Mouse (Mus musculus): ENCODE results near the gene Nmrk2.
"Not testable (repeated sequence)": the region's sequence is repeated elsewhere in the genome, so short reads cannot be mapped to it uniquely, and the experiment has no call there.

The Nmrk2 gene

DNA sequence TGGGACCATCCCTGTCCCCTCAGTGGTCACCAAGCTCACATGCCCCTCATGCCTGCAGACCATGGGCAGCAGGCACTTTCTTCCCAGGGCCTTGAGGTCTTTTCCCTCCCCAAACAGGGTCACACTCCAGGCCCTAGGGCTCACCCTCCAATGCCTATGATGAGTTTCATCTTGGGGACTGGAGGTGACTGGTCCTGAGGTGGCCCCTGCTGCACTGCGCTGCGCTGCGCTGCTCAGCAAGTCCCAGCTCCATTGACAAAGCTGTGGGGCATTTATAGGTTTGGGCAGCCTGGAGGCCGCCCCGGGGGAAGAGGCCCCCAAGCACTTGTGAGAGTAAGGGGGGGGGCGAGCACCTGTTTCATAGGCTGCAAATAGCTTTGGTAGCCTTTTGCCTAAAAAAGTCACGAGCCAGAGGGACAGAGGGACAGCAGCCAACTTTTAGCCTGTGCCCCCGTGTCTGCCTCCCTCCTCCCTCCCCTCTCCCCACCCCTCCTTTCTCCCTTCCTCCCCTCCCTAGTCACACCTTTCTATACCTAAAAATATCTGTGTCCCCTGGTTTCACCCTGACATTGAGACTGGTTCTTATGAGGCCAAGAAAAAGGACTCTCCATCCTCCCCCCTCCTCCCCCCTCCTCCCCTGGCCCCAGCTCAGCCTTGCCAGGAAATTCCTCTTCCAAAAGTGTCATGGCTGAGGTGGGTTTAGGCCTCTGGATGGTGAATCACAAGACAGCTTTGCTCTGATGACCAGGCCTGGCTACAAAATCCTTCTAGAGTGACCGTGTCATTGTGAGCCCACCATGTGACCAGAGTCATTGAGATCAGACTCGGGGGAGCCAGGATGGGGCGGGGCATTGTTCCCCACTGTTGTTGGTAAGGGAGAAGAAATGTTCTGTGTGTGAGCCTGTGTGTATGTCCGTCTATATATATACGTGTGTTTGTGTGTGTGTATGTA lies at the start of gene Nmrk2:
TSS of gene Nmrk2 (minus strand) at position 245 of the 952 bp plus-strand sequence.
- DNase-seq = no peak

- DNase-seq = no peak
Observed at GRCm38 (mm10) chr10:81249442-81249841, 47.6 kb upstream of the Nmrk2 start.

- no peak for DNase-seq
Observed at GRCm38 (mm10) chr10:81247804-81248203, 46.0 kb upstream of the Nmrk2 start.

GRCm38 (mm10) chr10:81245166-81245565 lies 43.3 kb upstream of the Nmrk2 start:
- DNase-seq = no peak

GRCm38 (mm10) chr10:81244595-81244994 lies 42.7 kb upstream of the Nmrk2 start:
- DNase-seq = peak; percentile 94 to 96

DNA sequence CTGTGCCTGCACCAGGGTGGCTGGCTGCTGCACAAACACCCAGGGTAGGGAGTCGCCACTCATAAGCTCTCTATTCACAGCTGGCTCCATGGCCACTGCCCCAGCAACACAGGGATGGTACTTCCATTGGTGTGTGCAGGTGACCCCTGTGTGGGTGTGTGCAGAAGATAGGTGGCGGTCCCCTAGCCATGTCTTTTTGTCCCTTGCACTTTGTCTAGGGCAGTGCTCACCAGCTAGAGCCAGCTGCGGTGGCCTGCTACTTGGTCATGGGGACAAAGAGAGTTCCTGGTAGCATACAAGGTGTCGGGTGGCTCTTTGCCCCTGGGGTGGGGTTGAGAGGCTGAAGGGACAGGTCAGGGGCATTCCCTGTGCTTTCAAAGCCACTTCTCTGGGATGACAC lies 42.3 kb upstream of the Nmrk2 start:
- no peak for DNase-seq

- DNase-seq = no peak
Observed at GRCm38 (mm10) chr10:81242021-81242420, 40.2 kb upstream of the Nmrk2 start.

DNA sequence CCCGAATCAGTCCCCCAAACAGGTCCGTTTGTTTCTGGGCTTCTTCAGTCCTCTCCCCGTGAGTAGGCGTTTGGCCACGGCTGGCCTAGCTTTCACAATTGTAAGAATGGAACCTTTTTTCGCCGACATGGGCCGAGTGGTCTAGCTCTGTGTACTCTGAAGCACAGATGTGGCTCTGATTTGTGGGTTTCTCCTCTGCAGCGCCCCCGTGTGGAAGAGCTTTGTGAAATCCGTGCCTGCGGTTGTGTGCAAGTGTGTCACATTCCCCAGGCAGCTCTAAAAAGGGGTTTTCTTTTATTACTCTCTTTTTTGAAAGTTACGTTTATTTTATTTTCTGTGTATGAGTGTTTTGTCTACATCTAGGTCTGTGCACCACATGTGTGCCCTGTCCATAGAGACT lies 39.0 kb upstream of the Nmrk2 start:
- peak; percentile 66 to 79 for DNase-seq

DNA sequence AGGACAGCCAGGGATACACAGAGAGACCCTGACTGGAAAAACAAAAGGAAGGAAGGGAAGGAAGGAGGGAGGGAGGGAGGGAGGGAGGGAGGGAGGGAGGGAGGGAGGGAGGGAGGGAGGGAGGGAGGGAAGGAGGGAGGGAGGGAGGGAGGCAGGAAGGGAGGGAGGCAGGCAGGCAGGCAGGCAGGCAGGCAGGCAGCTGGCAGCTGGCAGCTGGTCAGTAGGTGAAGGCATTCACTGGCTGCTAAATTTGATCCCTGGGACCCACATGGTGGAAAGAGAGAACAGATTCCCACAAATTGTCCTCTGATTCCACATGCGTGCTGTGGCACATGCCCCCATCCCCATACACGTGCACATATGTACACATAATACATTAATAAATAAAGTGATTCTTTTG lies 36.8 kb upstream of the Nmrk2 start:
- DNase-seq = peak in 1 of 2 experiments; percentile 26

GRCm38 (mm10) chr10:81236471-81237268 lies 34.8 kb upstream of the Nmrk2 start:
- no peak for DNase-seq

- DNase-seq = no peak
Observed at GRCm38 (mm10) chr10:81234206-81234605, 32.4 kb upstream of the Nmrk2 start.

DNA sequence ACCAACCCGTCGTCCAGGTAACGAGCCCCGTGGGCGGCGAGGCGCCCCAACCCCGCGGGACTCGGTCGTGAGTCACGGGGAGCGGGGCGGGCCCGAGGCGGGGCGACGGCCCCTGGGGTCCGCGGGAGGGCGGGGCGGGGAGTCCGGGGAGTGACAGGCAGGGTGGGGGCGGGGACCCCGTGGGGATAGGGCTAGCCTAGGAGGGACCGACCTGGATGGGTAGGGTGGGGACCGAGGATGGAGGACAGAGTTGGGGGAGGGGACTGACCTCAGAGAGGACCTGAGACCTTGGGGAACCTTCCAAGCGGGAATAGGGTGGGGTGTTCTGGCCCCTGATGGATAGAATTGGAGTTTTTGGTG lies 31.4 kb upstream of the Nmrk2 start:
- DNase-seq = no peak

- peak; percentile 97 to 98 for DNase-seq
Observed at GRCm38 (mm10) chr10:81232580-81233225, 30.9 kb upstream of the Nmrk2 start, which contains the start of gene Zfr2. Zfr2 (plus strand) TSS chr10:81233155.

DNA sequence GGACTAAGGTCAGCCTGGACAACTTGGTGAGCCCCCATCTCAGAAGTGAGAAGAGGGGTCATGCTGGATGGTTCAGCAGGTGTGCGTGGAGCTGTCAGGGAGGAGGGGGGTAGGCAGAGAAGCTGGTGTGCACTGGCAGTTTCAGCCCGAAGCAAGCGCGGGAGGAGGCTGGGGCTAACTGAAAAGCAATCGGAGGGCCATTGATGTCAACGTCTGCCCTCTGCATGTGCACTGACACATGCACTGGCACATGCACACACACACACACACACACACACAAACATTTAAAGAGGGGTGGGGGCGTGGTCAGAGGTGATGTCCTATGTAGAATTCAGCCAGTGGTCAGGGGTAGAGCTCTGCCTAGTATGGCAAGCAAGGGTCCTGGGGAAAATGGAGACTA lies 29.6 kb upstream of the Nmrk2 start:
- no peak for DNase-seq

DNA sequence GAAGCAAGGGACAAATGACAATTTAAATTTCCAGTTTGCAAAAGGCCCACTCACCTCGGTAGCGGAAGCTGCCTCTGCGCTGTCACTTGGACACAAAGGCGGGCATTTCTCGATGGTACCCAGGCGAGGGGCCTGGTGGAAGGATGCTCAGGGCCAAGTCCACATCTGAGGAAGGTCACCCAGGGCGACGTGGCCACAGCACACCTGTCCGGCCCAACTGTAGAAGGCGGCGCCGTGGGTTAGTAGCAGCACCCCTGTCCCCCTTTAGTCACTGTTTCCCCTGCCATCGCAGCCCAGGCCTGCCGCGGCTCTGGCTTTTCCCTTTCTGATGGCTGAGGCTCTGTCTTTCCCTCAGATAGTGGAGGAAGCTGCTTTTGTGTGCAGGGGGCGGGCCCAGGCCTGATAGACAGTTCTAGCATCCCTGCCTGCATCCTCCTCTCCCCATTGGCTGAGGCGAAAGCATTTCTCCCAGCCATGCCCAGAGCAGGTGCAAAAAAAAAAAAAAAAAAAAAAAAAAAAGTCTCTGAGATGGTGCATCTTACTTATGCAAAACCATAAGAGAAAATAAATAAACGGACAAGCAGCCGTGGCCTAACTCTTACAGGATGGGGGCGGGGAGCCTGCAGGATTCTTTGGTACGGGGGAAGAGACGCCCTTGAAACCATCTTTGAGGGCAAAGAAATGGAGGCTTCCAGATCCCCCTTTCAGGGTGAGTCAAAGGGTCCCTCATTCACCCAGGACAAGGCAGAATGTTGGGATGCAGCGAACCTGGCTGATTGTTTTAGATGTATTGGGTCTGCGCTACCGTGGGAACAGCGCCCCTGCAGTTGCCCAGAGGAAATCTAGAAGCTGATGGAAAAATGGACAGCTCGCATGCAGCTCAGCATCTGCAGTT lies 28.8 kb upstream of the Nmrk2 start, which contains the start of gene Atcay:
TSS of gene Atcay (minus strand) at position 396 of the 895 bp plus-strand sequence.
- DNase-seq = peak; percentile 87 to 88

DNA sequence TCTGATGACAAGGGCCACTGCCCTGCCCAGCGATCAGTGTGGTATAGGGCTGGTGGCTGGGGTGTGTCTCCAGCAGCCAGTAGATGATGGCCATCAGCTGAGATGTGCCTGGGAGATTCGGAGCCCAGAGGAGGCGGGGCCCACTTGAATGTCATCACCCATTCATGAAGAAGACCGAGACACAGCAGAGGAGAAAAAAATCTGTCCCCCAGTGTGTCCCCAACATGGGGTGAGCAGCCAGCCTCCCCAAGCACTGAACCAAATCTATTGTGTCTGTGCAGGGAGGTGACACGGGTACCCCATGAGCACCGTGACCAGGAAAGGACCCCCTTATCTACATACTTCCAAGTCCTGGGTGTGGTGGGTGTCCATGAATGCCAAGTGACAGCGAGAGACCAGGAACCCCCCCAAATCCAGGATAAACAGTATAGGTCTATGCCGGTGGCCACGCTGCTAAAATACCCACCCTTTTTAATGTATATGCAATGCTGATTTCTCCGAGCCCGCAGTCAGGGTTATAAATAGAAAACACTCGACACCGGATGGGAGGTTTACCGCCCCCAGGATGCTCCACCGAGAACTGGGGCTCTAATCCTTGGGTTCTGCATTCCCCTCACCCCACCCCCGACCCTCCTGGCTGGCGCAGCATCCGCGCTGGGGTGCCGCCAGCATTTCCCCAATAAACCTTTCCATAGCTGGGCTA lies 28.0 kb upstream of the Nmrk2 start:
- DNase-seq = peak; percentile 56 to 57

DNA sequence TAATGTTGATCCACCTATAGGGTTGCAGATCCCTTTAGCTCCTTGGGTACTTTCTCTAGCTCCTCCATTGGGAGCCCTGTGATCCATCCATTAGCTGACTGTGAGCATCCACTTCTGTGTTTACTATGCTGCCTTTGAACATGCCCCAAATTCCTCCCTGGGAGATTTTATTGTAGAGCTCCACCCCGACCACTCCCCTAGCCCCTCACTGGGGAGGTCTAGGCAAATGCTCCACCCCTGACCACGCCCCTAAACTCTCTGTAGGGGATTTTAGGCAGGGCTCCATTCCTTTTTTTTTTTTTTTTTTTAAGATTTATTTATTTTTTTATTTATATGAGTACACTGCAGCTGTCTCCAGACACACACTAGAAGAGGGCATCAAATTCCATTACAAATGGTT lies 21.9 kb upstream of the Nmrk2 start:
- not testable (repeated sequence) for DNase-seq

DNA sequence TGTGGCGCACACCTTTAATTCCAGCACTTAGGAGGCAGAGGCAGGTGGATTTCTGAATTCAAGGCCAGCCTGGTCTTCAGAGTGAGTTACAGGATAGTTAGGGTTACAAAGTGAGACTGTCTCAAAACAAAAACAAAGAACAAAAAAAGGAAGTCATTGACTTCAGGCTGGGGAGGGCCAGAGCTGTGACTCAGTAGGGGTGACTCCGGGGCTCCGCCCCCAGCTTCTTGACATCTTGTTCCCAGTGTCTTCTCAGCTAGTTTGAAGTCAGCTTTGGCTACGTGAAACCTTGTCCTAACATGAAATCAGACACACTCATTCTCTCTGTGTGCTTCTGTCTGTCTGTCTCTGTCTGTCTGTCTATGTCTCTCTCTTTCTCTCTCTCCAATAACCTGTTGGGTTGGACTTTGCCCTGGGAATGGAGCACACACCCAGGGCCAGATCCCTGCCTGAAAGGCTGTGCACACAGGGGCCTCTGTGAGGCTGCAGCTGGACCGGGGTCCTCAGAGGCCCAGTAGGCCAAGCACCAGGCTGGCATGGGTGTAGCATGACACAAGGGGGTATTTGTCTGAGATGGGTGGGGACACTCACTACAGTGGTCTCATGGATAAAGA lies 19.7 kb upstream of the Nmrk2 start:
- DNase-seq = no peak

- DNase-seq = peak; percentile 72 to 89
Observed at GRCm38 (mm10) chr10:81217964-81218363, 16.1 kb upstream of the Nmrk2 start.

DNA sequence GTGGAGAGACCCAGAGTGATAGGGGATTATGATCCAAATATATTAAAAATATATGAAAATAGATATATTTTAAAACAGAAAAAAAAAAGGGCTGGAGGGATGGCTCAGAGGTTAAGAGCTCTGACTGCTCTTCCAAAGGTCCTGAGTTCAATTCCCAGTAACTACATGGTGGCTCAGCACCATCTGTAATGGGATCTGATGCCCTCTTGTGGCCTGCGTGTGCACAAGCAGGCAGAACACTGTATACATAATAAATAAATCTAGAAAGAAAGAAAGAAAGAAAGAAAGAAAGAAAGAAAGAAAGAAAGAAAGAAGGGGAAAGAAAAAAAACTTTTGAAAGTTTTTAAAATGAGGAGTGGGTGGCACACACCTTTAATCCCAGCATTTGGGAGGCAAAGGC lies 15.4 kb upstream of the Nmrk2 start:
- peak in 1 of 2 experiments; percentile 47 for DNase-seq

GRCm38 (mm10) chr10:81216810-81217209 lies 15.0 kb upstream of the Nmrk2 start:
- DNase-seq = no peak
